Mouse (Mus musculus) cerebellum, postnatal 36 days (tissue): Measurements from ENCODE around the gene Exoc4.

ENCODE experiments used
- DNase-seq, 2 experiments: peaks; one replicate each; pipeline ENCODE4 v3.0.0; 2021 to 2022; ENCODE audit warnings: mixed read lengths in 2 of 2

The Exoc4 gene

GRCm38 (mm10) chr6:33770021-33770420, 521.1 kb downstream of the Exoc4 start:
- DNase-seq = no peak

DNA sequence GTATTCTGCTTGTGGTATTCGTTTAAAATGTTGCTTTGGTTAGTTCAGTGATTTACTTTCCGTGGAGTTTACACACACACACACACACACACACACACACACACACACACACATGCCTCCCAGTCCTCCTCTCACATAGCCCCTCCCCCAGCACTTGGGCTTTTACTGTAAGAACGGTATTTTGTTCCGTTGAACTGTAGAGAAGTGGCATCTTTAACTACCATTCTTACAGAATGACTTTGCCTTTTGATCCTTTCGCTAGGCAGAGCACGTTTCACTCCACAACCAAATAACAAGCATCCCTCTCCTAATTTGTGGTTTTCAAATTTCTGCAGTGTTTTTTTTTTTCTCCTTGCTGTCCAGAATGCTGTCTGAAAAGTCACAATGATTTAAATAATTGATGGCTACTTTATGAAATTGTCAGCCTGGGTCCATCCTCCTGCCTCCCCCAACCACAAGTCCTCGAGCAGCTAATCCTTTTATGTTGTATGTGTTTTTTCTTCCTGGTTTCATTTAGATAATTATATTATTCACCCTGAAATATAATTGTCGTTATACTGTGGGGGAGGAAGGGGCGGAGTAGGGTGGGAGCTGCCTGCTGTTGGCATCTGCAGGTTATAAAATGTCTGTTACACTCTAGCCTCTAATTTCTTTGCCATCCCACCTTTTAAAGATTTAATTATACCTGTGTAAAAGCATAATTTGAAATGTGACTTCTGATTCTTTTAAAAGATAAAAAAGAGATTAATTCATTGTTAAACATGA, 523.8 kb downstream of the Exoc4 start:
- DNase-seq = no peak

DNA sequence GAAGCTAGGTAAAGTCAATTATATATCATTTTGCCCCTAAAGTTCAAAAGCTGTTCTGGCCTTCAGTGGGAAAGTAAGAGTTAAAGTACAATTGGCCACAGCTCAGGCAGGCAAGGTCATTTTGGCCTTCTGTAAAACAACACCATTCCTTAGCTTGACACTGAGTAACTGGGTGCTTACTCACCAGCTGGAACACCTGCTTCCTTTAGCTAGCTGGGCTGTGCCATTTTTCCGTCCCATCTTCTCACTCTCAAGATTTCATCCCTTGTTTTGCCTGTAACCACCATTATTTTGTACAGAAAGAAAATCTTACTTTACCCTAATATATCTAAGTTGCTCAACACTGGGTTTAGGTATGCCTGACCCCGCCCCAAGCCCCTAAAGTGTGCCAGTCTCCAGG, 543.7 kb downstream of the Exoc4 start:
- no peak for DNase-seq

DNA sequence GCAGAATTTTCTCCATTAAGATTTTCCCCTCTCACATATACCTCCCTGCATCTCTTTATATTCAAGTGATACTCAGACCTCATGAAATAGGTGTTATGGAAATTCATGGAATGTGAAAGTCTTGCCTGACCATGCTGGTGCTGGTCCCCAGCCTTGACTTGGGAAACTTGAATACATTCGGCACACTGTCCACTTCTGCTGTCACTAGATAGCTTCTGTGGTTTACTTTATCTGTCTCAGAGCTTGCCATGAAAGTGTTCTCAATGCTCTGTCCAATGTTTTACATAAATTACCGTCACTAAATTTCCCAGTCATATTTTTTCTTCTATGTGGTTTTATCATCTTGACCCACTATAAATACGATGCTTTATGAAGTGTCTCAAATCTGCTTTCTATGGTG, 552.4 kb downstream of the Exoc4 start:
- no peak for DNase-seq

- DNase-seq = no peak
Measured at GRCm38 (mm10) chr6:33803481-33804098, 554.7 kb downstream of the Exoc4 start.

DNA sequence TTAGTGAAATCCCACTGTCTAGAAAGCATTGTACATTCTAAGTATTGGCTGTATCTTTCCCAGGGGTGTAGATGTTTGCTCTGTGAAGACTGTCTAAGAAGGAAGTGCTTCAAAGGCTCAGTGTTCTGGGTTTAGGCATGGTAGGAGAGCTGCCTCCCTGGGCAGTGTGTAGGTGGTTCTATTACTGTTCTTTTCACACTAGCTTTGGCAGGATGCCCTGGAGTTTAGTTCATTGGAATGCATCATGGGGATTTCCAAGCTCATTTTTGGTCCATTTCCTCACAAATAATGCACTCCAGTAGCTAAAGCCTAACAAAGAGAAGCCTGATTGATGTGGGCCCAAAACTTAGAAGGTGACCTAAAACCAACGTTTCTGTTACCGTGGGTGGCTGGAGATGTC, 555.9 kb downstream of the Exoc4 start:
- peak; percentile 37 to 72 for DNase-seq

- DNase-seq = peak in 1 of 2 experiments; percentile 33
Measured at GRCm38 (mm10) chr6:33806072-33806782, 557.3 kb downstream of the Exoc4 start.

DNA sequence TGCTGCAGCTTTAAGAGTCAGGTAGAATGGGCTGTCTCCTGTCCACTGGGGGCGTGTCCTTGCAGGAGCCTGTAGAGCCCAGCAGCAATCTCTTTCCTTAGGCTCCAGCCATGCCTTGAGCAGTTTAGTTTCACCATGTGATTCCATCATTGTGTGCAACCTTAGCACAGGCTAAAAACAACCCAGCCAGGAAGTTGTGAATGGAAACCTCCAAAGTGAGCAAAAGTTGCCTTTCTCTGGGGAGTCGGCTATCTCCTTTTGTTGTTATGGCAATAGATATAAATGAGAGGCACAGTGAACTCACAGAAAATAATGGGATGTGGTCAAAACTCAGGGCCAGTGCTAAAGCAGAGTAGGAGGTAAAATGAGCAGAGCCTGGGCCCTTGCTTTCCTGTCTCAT, 565.5 kb downstream of the Exoc4 start:
- no peak for DNase-seq

DNA sequence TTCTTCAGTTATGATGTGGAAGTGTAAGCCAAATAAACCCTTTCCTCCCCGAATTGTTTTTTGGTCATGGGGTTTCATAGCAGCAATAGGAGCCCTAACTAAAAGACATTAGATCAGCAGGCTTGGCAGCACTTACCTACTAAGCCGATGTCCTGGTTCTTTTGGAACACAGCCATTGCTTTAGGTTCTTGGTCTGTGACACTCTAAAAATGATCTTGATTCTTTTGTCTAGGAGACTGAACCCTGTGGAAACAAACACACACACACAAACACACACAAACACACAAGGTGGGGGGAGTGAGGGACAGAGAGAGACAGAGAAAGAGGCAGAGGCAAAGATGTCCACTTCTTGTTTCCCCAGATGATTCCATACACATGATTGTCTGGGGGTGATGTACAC, 574.3 kb downstream of the Exoc4 start:
- peak in 1 of 2 experiments; percentile 47 for DNase-seq

DNA sequence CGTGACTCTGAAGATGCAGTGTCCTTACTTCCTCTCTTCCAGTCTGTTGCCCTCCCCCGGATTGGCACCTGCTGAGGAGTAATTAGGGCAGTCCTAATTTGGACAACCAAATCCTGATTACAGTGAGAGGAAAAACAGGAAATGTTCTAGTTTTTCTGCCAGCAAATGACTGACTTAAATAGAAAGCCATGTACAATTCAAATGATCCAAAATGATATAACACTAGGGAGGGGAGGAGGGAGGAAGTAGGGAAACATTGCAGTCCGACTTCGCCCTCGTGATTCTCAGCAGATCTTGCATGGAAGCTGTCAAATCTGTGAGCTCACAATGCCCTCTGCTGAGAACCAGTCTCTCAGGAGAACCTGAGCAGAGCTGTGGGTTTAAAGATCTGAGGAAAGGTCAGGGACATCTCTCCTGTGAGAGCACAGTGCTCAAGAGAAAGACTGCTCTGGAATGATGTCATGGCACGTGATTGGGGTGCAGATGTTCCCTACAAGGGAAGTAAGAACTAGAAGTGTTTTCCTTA, 575.0 kb downstream of the Exoc4 start:
- peak; percentile 78 to 81 for DNase-seq

DNA sequence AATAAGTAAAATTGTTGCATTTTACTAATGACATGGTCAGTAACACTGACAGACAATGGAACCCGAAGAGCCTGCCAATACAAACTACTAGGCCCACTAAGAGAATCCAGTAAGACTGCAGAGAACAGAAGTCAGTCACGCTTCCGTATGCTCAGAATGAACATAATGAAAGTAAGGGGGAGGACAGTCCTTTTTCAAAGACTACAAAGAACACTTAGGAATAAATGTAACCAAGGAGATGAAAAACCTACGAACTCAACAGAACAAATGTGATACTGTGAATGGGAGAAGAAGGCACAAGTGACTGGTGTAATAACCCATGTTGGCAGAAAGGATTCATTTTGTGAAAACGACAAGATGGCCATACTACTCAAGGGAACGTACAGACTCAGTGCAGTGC, 579.6 kb downstream of the Exoc4 start:
- no peak for DNase-seq

DNA sequence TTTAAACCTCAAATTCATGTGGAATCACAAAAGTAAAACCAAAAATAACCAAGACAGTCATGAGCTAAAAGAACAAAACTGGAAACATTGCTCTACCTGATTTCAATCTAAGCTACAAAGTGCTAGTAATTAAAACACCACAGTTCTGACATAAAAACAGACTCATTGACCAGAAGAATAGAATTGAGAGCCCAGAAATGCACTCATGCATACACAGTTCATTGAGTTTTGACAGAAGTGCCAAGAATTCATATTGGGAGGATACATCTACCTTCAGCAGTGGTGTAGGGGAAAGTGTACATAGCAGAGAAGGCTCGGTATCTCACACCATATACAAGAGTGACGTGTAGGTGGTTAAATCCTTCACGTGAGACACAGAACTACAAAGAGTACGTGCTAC, 580.4 kb downstream of the Exoc4 start:
- no peak for DNase-seq

DNA sequence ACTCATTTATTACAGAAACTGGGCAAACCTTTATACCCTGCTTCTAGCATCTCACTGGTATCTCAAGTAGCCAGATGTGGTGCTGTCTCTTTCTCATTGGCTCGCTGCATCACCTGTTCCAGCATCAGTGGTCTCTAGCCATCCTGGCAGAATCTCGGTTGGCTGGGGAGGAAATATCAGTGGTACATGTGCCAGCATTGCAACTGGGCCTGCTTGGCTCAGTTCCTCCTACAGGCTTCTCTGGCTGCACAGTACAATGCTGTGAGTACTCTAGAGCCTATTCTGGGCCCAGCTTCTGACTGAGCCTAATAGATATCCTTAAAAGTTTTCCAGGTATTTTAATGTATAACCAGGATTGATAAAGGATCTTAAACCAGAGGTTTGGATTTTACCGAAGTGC, 582.4 kb downstream of the Exoc4 start:
- DNase-seq = peak in 1 of 2 experiments; percentile 32

GRCm38 (mm10) chr6:33832978-33833377, 584.1 kb downstream of the Exoc4 start:
- DNase-seq = no peak

DNA sequence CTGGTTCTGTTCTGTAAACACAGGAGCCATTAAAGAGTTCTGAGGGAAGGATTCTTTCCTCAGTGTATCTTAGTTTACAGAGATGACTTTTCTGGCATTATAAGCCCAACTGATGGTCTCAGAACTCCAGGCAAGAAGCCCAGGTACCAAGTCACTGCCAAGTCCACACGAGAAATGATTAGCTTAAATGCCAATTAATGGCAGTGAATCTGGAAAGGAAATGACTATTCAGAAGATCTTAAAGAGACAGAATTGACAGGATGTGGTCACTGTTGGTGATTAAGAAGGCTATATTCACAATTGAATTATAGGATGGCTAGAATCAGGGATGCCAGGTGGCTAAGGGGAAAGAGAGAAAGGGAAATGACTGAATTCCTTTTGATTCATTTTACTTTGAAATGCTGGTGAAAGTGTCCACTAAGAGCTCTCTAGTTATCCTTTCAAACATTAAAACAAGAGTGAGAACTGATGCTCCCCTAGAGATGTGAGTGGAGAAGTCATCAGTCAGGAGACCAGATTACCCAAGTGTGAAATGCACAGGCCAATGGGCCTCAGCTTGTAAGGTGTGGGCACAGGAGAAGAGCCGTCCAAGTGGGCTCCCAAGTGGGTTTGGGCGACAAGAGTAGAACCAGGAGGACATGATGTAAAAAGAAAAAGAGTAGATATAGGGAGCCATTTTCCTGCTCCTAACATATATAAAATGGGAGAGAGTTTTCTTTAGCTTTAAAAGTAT, 587.3 kb downstream of the Exoc4 start:
- DNase-seq = peak in 1 of 2 experiments; percentile 30

DNA sequence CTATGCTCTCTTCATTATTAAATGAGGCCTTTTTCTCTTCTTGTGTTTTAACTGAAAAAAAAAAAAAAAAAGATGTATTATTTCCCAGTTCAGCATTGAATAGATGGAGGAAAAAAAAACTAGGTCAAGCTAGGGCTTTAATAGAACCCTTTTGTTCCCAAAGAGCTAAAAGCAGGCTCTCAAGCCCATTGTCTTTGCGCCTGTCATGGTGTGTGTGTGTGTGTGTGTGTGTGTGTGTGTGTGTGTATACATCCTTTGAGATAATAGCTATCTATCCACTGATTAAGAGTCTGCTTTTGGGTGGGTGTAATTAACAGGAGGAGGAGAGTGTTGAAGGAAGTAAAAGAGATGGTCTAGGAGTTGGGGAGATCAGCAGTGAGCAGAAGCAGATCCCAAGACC, 594.0 kb downstream of the Exoc4 start:
- DNase-seq = no peak

DNA sequence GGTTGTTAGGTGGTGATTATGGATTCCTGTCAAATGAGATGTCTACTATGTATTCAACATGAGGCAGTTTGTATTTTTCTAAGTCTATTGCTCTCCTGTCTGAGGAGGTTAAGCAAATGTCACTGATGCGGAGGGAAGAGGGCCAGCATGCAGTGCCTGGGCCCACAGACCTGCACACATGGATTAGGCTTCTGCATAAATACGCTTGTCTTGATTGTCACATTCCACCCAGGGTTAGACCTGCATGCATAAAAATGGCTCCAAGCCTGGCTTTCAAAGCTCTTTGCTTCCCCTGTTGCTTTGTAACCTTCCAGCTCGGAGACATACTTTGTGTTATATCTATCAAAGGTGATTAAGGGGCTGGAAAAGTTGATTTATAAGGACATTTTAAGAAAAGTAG, 610.2 kb downstream of the Exoc4 start:
- DNase-seq = no peak

- no peak for DNase-seq
Measured at GRCm38 (mm10) chr6:33865752-33866151, 616.9 kb downstream of the Exoc4 start.

DNA sequence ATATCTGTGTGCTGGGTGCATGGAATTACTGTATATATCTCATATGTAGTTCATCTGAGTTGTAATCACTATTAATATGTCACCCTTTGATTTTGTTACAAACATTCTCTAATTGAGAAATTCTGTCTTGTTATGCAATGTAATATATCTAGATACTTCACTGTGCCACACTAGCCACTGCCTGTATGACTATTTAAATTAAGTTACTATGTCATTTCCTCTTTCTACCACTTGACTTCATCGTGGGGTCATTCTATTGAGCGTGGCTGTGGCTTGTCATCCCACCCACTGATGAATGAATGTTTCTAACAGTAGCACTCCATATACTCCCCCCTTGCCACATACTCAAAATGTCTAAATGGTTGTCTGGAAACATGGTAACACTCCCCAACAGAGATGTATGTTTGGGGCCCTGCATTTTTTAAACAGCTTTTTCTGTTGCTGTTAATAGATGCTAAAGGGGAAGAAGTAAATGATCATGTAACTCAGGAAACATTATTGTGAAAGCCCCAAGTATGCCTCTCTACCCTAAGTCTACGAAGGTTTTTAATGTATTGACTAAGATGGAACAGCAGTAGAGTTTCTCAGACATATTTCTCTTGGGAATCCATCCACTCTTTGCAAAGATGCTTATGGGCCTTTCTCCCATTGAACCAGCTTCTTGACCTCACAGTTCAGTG, 618.2 kb downstream of the Exoc4 start:
- DNase-seq = no peak

DNA sequence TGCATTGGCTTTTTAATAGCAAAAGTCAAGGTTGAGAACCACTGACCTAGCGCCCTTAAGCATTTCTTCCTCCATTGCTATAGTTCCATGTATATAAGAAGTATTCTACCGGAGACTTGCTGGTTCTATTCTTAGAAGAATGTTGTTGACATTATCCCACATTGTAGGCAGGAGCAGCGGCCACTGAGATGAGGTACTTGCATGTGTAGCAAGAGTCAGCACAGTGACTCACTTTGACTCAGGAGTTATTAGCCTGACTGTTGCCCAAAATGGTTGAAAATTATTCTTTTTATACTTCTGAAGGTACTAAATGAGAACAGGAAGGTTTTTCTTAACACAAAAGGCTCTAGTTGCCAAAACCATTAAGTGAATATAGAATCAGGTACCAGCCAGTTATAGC, 620.4 kb downstream of the Exoc4 start:
- no peak for DNase-seq

DNA sequence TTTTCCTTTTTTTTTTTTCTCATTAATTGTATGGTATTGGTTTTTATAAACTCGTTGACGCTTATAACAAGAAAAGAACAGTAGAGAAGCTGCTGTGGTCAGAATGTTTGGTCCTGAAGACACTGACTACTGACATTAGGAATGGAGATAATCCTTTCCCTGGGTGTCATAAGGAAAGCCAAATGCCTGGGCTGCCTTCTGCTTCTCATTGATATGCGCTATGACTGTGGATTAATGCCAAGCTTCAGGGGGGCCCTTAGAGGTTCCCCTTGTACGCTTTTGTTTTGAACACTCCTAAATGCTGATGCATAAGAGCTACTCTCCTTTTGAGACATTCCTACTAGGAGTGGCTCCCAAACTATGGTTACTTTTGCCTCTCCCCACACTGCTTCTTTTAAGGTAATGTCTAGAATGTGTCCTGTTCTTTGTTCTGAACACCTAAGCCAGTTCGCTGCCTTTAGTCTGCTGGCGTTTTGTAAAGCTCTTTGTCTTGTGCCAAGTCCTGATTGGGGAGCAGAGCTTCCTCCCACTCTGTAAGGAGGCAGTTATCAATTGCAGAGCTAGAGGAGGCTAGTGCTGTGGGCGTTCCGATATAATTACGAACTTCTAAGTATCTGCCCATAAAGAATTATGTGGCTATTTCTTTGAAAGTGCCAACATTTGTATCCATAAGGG, 621.7 kb downstream of the Exoc4 start:
- no peak for DNase-seq

GRCm38 (mm10) chr6:33871286-33871685, 622.4 kb downstream of the Exoc4 start:
- DNase-seq = no peak
